Mouse (Mus musculus) ES-E14 (cell line): ENCODE data around the gene Rundc3a.

Source experiments
- CHD2 ChIP-seq: IDR thresholded peaks from 2 replicates; pipeline ENCODE4 v1.6.1; 2014; ENCODE audit warnings: mild to moderate bottlenecking, low read depth, low read length, inconsistent platforms
- HCFC1 ChIP-seq: IDR thresholded peaks from 2 replicates; pipeline ENCODE4 v1.6.1; 2012; ENCODE audit warnings: low read length, inconsistent platforms, borderline replicate concordance; ENCODE audit not compliant: insufficient read depth
- MAFK ChIP-seq: IDR thresholded peaks from 2 replicates; pipeline ENCODE4 v1.6.1; 2014; ENCODE audit warnings: mild to moderate bottlenecking, low read depth, low read length, inconsistent platforms; ENCODE audit not compliant: insufficient read depth
- ZC3H11A ChIP-seq: IDR thresholded peaks from 2 replicates; pipeline ENCODE4 v1.6.1; 2012; ENCODE audit warnings: low read depth, mild to moderate bottlenecking, inconsistent platforms, low read length, borderline replicate concordance
- ZNF384 ChIP-seq: IDR thresholded peaks from 2 replicates; pipeline ENCODE4 v1.6.1; 2012; ENCODE audit warnings: low read depth, low read length, inconsistent platforms

GRCm38 (mm10) chr11:102377186-102377585 is 16.0 kb upstream of the Rundc3a start:
- TF ChIP-seq CHD2 = 0 out of 2 replicates have a peak, but pooled peaks have one; percentile 68
- peak; percentile 48; the same call in 1 of the 2 replicates for TF ChIP-seq ZNF384
- TF ChIP-seq MAFK = no peak
- no peak for TF ChIP-seq ZC3H11A
- no peak for TF ChIP-seq HCFC1
